Mouse (Mus musculus): ENCODE results near the gene Slc6a1.
"Not testable (repeated sequence)": the region's sequence is repeated elsewhere in the genome, so short reads cannot be mapped to it uniquely, and the experiment has no call there.

Slc6a1 gene

DNA sequence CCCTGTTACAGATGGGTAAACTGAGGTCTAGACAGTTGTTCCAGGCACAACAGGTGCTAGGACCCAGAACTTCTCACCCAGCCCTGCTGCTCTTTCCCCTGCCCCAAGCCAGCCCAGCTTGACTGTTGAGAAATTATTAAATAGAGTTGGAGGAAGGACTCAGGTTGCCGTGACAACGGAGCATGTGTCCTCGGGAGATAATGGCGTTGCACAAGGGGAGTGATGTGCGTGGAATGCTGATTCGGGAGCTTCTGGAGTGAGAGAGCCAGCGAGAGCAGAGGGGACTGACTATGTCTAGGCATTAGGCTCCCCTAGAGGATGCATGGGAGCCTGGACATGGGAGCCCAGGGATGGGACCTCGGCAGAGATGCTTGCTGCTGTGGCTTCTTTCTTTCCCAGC is 7.7 kb downstream of the Slc6a1 start:
- no peak for DNase-seq (ENCODE audit: low spot score)

DNA sequence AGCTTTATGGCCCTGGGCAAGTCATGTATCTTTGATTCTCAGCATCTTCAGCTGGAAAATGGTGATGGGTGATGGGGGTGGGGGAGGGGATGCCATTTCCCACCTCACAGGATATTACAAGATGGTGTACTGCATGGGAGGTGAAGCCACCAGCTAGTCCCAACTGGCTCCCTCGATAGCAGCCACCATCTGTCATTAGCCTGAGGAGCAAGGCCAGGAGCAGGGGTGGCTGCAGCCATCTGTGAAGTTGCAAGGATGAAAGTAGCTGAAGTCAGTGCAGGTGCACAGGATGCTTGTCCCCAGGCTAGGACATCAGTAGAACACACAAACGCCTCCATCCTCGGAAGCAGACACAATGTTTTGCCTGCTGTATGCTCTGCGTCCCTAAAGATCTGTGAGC is 8.5 kb downstream of the Slc6a1 start:
- DNase-seq (ENCODE audit: low spot score), result no peak

DNA sequence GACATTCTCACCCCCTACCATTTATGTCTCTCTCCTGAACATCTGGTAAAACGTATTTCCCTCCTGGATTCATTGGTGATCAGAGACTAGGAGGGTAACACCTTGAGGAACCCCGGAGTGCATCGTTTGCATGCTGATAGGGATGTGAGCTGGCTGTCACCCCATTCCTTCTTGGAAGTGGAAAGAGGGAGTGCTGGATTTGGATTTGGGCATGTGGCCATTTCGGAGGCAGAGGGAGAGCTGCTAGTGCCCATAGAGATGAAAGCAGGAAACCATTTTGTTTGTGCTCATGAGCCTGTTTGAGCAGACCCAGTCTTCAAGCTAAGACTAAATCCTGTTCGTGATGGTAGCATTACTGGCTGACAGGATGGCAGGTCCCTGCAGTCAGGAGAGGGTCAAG is 9.0 kb downstream of the Slc6a1 start:
- no peak for DNase-seq (ENCODE audit: low spot score)

DNA sequence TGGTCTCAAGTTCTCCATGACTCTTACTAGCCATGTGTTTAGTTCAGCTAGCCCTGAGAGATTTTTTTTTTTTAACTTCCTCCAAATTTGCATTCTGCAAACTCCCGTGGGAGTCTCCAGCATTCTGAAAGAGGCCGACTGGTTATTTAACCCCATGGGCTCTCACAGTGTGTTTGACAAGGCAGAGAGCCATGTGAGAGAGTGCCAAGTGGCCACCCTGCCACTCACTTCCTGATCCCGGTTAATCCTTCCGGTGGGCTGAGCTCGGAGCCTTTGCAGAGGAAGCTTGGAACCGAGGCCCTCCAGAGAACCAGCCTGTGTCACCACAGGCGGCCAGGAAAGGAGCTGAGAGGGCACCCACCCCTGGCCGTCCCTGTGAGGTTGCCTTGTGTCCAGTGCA is 11.1 kb downstream of the Slc6a1 start:
- no peak for DNase-seq (ENCODE audit: low spot score)

DNA sequence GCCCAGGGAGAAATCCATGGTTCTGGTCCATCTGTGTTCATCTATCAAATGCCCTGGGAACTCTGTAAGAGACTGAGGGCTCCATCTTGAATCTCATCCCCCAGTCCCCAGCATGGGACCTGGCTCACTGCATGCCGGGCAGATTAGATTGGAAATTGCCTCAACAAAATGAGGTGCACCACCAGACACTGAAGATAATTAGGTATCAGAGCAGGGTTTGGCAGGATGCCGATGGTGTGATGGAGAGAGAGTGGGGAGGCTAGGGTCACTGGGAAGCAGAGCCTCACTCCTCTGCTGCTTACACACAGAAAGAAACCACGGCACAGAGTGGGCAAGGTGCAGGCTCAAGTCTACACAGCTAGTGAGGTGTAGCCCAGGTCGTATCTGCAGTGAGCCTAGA is 12.7 kb downstream of the Slc6a1 start:
- no peak for DNase-seq (ENCODE audit: low spot score)

DNA sequence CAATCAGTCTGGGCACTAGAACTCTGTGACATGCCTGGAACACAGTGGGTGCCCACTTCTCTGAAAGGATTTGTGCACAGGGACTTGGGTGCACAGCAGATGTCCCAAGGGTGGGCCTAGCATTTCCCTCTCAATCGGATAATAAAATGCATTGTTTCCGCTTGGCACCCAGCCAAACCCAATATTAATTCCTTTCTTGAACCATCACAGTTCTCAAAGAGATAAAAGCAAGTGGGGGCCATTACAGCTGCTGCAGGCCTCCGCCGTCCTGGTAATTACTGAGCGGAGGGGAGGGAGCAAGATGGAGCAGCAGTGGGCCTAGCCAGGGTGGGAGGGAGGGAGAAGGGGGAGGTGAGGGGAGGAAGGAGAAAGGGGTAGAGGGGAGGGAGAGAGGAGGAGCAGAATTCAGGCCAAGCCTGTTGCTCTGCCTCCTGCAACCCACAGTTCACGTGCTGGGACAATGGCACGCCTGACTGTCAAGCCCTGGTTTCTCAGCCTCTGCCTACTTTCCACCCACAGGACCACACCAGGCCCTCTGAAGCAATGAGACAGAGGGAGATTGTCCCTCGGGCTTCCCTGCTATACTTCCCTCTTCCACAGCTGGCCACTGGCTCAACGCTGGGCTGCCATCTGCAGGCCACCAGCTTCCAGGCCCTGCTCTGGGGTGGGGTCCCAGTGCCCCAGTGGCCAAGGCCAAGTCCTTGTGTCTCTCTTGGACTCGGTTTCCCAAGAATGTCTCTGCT is 15.0 kb downstream of the Slc6a1 start:
- DNase-seq (ENCODE audit: low spot score), result no peak

DNA sequence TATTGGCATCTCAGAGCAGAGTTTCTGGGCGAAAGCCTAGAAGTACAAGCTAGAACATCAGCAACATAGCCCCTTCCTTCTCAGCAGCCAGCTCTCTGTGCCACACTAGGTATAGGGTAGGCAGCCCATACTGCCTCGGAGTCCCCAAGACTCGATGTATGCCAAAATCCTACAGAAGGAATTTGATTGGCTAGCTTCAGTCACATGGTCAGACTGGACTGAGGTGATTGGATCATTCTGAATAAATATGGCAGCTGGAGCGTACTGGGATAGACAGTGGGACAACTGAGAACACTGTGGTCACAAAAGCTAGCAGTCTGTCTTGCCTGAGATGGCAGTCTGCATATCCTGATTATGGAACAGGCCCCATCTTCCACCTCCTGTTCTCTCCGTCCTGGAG is 17.3 kb downstream of the Slc6a1 start:
- DNase-seq (ENCODE audit: low spot score), result no peak

DNA sequence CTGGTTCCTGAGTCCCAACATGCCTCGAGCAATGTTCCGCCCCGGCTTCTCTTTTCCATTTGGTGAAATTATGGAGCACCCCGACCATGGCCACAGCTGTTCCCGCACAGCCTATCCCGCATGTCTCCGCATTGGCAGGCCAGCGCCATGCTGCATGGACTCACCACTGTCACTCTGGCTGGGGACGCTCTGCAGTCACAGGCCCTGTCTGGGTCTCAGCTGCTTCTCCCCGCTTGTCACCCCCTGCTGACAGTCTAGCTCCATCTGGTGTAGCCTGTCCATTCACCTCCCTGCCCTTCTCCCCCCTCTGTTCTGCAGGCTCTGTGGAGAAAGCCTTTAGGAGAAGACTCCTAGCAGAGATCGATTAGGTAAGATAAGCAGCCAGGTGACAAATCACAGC is 18.3 kb downstream of the Slc6a1 start:
- DNase-seq (ENCODE audit: low spot score), result no peak

DNA sequence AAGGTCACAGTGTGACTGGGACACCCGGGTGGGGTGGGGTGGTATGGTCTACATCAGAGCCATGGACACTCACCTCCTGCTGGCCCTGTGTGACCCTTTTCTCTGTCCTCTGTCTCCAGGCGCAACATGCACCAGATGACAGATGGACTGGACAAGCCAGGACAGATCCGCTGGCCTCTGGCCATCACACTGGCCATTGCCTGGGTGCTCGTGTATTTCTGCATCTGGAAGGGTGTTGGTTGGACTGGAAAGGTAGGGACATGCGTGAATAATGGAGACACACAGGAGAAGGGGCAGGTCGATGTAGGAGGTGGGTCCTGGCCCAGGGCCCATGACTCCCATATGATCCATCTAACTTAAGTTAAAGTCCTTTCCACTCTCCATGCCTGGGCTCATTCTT is 22.2 kb downstream of the Slc6a1 start:
- DNase-seq (ENCODE audit: low spot score), result no peak

DNA sequence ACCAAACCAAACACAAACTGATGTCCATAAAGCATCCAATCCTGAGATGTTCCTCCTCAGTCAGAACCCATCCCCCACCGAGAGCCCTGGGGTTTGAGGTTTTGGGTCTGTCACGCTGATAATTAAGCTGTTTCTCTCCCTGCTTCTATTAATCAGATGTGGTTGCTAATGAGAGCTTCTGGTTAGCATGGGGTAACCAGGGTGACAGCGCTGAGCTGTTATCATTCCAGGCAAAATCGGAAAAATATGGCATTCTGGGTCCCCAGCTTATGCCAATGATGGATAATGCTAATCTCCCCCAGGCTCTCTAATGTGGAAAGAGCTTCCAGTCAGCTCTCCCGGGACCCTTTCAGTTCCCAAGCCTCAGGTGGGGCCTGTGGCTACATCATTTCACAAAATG is 38.1 kb downstream of the Slc6a1 start:
- no peak for DNase-seq (ENCODE audit: low spot score)

DNA sequence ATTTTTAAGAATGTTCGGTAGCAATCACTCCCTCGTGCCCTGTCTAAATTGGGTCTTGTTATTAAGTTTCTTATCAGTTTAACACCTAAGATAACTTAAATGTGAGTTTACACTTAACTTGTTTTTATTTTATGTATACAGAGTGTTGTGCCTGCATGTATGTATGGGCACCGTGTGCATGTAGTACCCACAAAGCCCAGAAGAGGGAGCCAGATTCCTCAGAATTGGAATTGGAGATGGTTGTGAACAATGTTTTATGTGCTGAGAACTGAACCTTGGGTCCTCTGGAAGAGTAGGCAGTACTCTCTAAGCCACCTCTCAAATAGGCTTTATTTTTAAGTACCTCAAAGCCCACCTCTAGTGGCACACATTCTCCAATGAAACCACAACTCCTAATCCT is 38.7 kb downstream of the Slc6a1 start:
- DNase-seq (ENCODE audit: low spot score), result no peak

DNA sequence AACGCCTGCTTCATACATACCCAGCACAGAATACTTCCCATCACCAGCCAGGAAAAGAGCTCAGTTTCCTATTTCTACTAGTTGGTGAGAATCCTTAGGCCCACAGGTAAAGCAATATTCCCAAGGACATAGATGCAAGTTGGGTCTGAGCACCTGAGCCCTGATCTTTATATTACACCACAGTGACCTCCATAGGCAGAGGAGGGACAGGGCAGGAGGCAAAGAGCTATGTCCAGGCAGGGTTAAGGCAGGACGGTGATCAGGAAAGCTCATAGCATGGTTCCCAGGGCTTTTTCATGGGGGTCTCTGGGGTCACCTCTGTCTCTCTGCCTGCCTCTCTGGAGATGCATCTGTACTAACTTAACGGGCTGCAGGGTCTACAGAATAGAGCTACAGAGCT is 40.5 kb downstream of the Slc6a1 start:
- DNase-seq (ENCODE audit: low spot score), result no peak

DNA sequence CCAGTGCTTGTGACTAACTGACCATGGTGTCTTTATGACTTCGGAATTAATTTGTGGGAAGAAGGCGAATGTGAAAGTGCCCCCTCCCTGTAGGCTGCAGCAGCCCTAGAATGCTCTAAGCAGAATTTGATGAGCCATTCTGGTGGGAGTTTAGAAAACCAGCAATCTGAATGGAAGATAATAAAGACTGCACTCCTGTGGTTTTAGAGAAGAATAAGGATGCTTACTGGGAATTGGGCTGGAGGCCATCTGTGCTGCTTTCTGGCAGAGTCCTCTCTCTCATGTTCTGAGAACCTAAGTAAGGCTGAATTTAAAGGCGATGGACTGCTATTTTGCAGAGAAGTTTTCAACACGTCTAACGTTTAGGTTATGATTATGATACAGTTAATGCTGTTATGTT is 42.4 kb downstream of the Slc6a1 start:
- no peak for DNase-seq (ENCODE audit: low spot score)

DNA sequence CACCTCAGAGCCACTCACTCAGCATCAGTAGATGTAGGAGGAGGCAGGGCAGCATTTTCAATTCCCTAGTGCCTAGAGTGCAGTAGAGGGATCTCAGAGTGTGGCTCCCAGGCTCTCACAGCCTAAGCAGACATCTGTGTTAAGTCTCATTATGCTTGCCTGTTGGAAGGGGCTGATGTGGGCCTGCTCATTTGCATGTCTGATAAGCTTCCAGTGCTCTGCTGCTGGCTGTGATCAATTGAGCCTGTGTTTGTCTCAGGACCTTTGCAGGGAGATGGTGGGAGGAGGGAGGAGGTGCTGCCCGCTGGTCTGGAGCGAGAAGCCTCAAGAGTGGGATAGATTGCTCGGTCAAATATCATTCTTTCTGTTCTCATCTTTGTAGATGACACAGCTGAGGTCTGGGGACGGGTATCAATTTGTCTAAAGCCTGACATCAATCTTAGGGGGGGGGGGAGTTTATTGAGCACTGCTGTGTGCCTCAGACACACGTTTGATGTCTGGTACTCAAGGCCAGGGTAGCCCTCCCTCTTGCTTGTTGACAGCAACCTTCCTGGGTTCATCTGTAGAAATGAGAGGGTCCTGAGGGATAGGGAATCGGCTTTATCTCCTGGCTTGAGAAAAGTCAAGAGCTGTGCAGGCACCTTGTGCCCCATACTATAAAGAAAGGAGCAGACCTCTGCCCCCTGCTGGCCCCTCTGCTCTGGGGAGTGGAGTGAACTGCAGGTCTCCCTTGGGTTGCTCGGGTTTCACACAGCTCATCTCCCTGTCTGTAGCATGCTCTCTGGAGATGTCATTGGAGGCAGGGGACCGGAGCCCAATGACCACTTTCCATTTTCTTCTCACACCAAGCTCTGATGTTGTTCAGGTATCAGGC is 47.4 kb downstream of the Slc6a1 start:
- peak; percentile 14 for DNase-seq (ENCODE audit: low spot score)

DNA sequence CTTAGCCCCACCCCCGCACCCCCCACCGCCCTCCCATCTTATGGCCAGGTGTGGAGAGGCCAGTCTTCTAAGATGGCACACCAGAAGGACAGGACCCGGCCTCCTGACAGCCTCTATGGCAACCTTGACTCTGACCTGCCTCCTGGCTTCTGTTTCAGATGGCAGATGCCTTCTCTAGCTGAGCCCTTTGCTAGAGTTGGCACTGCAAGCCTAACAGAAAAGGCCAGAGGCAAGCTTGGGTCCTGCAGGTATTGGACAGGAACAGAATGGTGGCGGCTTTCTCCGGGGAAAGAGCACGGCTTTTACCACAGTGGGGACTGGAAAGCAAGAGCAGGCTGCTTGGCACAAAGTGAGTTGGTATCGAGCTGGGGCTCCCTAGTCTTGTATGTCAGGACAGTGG is 49.5 kb downstream of the Slc6a1 start:
- no peak for DNase-seq (ENCODE audit: low spot score)

DNA sequence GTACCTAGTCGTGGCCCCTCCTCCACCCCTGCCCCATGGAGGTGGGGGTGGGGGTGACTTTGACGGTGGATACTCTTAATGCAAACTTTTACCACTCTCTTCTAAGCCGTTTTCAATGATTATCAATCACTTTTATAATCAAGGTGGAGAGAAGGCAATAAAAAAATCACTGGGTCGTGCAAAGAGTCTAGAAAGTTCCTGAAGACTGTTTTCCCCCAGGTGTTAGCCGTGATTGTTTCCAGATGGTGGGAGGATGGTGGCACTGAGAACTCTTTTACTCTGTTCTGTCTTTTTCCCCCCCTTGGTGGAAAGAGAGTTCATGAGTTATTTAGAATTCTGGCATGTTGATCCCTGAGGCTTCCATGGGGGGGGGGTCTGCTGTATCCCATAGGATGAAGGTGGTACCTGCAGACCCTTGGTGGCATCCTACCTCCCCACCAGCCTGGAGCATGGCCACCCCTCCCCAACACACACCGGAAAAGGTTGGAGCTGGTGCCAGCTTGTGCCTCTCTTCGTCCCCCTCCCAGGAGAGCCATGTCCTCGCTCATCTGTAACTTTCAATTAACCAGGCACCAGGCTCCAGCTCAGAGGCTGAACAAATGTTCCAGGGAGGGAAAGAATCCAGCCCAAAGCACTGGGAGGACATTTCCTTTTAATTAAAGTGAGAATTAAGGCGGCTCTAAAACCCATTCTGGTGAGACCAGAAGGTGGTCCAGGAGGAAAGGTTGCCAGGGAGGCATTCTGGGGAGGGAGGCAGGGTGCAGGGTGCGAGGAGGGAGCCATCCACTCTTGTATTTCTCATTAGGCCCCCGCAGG is 53.9 kb downstream of the Slc6a1 start:
- DNase-seq (ENCODE audit: low spot score), result no peak

DNA sequence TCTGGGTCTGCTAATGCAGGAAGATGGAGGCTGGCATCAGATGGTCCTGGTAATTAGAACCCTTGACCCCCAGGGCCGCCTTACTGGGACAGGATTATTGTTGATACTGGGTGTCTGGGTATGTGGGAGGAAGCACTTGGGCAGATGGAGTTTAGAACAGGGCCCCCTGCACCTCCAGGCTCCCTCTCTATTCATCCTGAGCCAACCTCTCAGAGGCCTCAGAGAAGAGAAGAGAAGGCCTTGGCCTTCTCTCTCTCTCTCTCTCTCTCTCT is 54.4 kb downstream of the Slc6a1 start:
- DNase-seq (ENCODE audit: low spot score), result no peak

DNA sequence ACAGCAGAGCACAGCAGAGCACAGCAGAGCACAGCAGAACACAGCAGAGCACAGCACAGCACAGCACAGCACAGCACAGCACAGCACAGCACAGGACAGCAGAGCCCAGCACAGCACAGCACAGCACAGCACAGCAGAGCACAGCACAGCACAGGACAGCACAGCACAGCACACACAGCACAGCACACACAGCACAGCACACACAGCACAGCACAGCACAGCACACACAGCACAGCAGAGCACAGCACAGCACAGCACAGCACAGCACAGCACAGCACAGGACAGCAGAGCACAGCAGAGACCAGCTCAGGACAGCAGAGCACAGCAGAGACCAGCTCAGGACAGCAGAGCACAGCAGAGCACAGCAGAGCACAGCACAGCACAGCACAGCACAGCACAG is 58.9 kb downstream of the Slc6a1 start:
- DNase-seq (ENCODE audit: low spot score), result not testable (repeated sequence)

DNA sequence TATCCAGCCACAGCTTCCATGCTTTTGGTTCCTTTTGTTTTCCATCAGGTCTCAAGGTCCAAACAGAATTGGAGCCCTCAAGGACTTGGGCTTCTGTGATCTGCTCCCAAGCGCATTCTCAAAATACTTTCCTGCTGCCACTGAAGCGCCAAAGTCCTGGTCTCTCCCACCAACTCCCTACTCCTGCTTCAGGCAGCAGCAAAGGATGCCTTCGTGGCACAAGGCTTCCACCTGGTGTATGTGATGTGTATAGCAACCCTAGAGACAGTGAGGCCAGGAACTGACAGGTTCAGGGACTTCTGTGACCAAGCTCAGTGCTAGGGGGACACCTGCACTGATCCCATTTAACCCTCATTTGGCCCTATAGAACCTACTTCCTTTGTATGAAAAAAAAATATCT is 61.3 kb downstream of the Slc6a1 start:
- peak; percentile 17 for DNase-seq (ENCODE audit: low spot score)

DNA sequence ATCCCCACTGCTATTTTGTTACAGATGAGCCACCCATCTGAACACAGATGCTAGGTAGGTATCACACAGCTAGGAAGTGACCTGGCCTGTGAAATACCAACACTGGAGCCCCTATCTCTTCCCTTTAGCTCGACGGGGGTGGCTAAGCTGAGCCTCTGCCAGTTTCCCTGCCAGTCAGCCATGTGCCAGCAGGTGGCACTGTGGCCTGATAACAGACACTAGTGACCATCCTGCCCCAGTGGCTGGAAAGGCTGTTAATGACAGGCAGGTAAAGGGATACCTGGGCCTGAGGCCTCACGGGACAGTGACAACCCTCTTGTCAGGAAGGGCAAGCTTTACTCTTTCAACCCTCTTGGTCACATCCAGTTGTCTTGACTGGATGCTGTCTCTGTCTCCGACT is 62.7 kb downstream of the Slc6a1 start:
- DNase-seq (ENCODE audit: low spot score), result peak; percentile 53

DNA sequence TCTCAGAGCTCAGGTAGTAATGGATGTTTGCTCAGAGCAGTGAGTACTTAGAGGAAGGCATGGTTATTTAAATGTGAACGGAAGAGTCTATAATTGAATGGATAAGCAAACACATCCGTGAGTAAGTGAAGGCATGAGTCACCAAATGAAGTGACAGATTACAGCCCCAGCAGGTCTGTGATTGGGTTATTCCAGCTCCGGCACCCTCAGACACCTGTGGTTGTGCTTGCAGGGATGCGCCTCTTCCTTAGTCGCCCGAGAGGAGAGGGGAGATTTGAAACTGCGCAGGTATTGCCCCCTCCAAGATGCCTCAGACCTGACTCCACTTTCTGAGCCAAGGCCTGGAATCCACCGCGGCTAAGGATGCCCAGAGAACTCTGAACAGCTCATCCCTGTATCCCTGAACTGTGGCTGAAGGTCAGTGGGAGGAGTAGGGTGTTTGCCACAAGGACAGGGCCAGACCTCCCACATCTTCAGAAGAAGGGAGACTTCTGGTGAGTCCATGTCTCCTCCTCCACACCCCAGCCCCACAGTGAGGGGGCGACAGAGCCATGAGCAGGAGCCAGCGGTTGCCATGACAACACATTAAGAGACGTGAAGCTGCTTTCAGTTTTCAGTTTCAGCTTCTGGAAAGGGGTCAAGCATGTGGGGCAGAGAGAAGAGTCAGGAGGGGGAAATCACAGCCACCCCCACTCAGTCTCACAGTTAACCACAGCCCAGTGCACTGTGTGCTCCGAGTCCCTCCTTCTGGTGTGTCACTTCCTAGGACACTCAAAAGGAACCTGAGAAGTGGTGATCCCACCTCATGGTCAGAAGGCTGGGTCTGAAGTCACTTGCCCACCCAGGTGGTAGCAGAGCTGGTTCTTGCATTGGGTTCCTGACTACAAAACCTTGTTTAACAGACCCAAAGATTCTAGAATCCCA is 65.7 kb downstream of the Slc6a1 start:
- DNase-seq (ENCODE audit: low spot score), result peak; percentile 18

DNA sequence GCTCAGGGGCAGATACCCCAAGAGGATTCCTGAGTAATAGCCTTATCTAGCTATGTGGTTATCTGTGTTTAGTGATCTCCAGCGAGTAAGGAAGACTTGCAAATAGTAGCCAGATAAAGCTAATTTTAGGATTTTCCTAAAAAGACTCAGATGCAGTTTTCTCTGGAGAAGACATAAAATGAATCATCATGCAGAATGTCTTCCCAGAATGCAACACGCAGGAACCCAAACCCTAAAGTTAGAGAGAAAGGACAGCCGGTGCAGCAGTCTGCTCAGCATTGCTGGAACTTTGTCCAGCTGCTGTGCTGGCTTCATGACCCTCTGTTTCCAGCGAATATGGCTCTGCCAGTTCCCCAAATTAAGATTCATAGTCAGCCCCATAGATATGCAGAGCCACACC is 72.2 kb downstream of the Slc6a1 start:
- no peak for DNase-seq (ENCODE audit: low spot score)
